Mouse (Mus musculus): ENCODE measurements at regions not wholly inside any gene's neighbourhood (a gene's known extent, or its start where the extent isn't known, plus 50 kb on each side); places are given as distances from the start of the nearest gene placed in this dataset.

- no peak overlapping the region for H3K9ac ChIP-seq
- H3K27ac ChIP-seq: no peak overlapping the region
- H3K27me3 ChIP-seq (replicated peaks): no peaks in the 10 kb centered on the region
- 75% methylated on average over 3 of the region's 3 CpGs for WGBS
- ATAC-seq (ENCODE audit: insufficient read depth, low FRiP score, low read depth): no peak
- H3K36me3 ChIP-seq: no peaks in the 10 kb centered on the region
- H3K4me2 ChIP-seq: no peak overlapping the region
- no peak overlapping the region for H3K4me3 ChIP-seq (replicated peaks)
- peaks cover 3% of the 10 kb centered on the region; the same call in 1 of the 2 replicates for H3K4me1 ChIP-seq
- H3K9me3 ChIP-seq: no peaks in the 10 kb centered on the region
Observed at GRCm38 (mm10) chr11:89192815-89193214, 109.3 kb downstream of the Nog start.

GRCm38 (mm10) chr11:89186911-89187621 is 113.4 kb downstream of the Gm525 start:
- H3K9ac ChIP-seq: no peak overlapping the region
- no peaks in the 10 kb centered on the region for H3K36me3 ChIP-seq
- WGBS: 7% methylated on average over 26 of the region's 26 CpGs
- H3K27me3 ChIP-seq (replicated peaks): no peaks in the 10 kb centered on the region
- H3K9me3 ChIP-seq: no peaks in the 10 kb centered on the region
- peak; percentile 88 for ATAC-seq (ENCODE audit: insufficient read depth, low FRiP score, low read depth)
- peak overlapping the region; percentile 49 for H3K27ac ChIP-seq
- peaks cover 24% of the 10 kb centered on the region for H3K4me1 ChIP-seq
- H3K4me3 ChIP-seq (replicated peaks): no peak overlapping the region; the same call in 1 of the 2 replicates
- H3K4me2 ChIP-seq: peak overlapping the region; percentile 42

- no peak for ATAC-seq (ENCODE audit: insufficient read depth, low FRiP score, low read depth)
- no peak overlapping the region; the same call in 1 of the 2 replicates for H3K27ac ChIP-seq
- H3K27me3 ChIP-seq (replicated peaks): no peaks in the 10 kb centered on the region
- H3K9me3 ChIP-seq: no peaks in the 10 kb centered on the region
- H3K4me1 ChIP-seq: peaks cover 24% of the 10 kb centered on the region
- no peak overlapping the region for H3K4me2 ChIP-seq
- WGBS: 47% methylated on average over 6 of the region's 6 CpGs
- no peaks in the 10 kb centered on the region for H3K36me3 ChIP-seq
- H3K9ac ChIP-seq: no peak overlapping the region
- H3K4me3 ChIP-seq (replicated peaks): no peak overlapping the region
Observed at GRCm38 (mm10) chr11:89185862-89186261, 112.2 kb downstream of the Gm525 start.

- no peak for ATAC-seq (ENCODE audit: insufficient read depth, low FRiP score, low read depth)
- Histone ChIP-seq H3K36me3 (no peaks in the 10 kb centered on the region), H3K4me2 (no peak overlapping the region), H3K9me3 (no peaks in the 10 kb centered on the region), H3K27ac (no peak overlapping the region), H3K4me3 (replicated peaks) (no peak overlapping the region), H3K9ac (no peak overlapping the region), H3K27me3 (replicated peaks) (no peaks in the 10 kb centered on the region), H3K4me1 (peaks cover 8% of the 10 kb centered on the region; the same call in 1 of the 2 replicates)
- 75% methylated on average over 5 of the region's 5 CpGs for WGBS
Observed at GRCm38 (mm10) chr11:89181471-89181870, 107.8 kb downstream of the Gm525 start.

GRCm38 (mm10) chr11:89178436-89178835 is 104.8 kb downstream of the Gm525 start:
- no peaks in the 10 kb centered on the region for H3K36me3 ChIP-seq
- WGBS: 90% methylated on average over 7 of the region's 7 CpGs
- H3K4me3 ChIP-seq (replicated peaks): no peak overlapping the region
- no peak overlapping the region for H3K27ac ChIP-seq
- H3K9me3 ChIP-seq: no peaks in the 10 kb centered on the region
- no peak overlapping the region for H3K9ac ChIP-seq
- no peaks in the 10 kb centered on the region for H3K27me3 ChIP-seq (replicated peaks)
- H3K4me1 ChIP-seq: peaks cover 4% of the 10 kb centered on the region
- H3K4me2 ChIP-seq: no peak overlapping the region
- ATAC-seq (ENCODE audit: insufficient read depth, low FRiP score, low read depth): no peak

GRCm38 (mm10) chr11:89175511-89175910 is 101.9 kb downstream of the Gm525 start:
- H3K9ac ChIP-seq: no peak overlapping the region
- H3K4me2 ChIP-seq: peak overlapping the region; percentile 24
- peak; percentile 9; the same call in 1 of the 2 replicates for ATAC-seq (ENCODE audit: insufficient read depth, low FRiP score, low read depth)
- H3K9me3 ChIP-seq: no peaks in the 10 kb centered on the region
- WGBS: 6% methylated on average over 9 of the region's 9 CpGs
- no peak overlapping the region for H3K27ac ChIP-seq
- peaks cover 4% of the 10 kb centered on the region for H3K4me1 ChIP-seq
- H3K36me3 ChIP-seq: no peaks in the 10 kb centered on the region
- no peaks in the 10 kb centered on the region for H3K27me3 ChIP-seq (replicated peaks)
- H3K4me3 ChIP-seq (replicated peaks): no peak overlapping the region

GRCm38 (mm10) chr11:89174967-89175366 is 101.3 kb downstream of the Gm525 start:
- no peak overlapping the region for H3K9ac ChIP-seq
- no peak for ATAC-seq (ENCODE audit: insufficient read depth, low FRiP score, low read depth)
- H3K9me3 ChIP-seq: no peaks in the 10 kb centered on the region
- no peak overlapping the region; the same call in 1 of the 2 replicates for H3K4me2 ChIP-seq
- no peak overlapping the region for H3K27ac ChIP-seq
- 23% methylated on average over 6 of the region's 6 CpGs for WGBS
- H3K4me1 ChIP-seq: peaks cover 4% of the 10 kb centered on the region
- no peaks in the 10 kb centered on the region for H3K27me3 ChIP-seq (replicated peaks)
- no peak overlapping the region for H3K4me3 ChIP-seq (replicated peaks)
- no peaks in the 10 kb centered on the region for H3K36me3 ChIP-seq

GRCm38 (mm10) chr11:89165278-89165677 is 91.6 kb downstream of the Gm525 start:
- Histone ChIP-seq H3K4me1 (no peaks in the 10 kb centered on the region), H3K4me3 (replicated peaks) (no peak overlapping the region), H3K9ac (no peak overlapping the region), H3K27me3 (replicated peaks) (no peaks in the 10 kb centered on the region), H3K27ac (no peak overlapping the region), H3K9me3 (no peaks in the 10 kb centered on the region), H3K4me2 (no peak overlapping the region), H3K36me3 (no peaks in the 10 kb centered on the region)
- 5% methylated on average over 6 of the region's 6 CpGs for WGBS
- no peak; the same call in 1 of the 2 replicates for ATAC-seq (ENCODE audit: insufficient read depth, low FRiP score, low read depth)

- H3K4me3 ChIP-seq (replicated peaks): no peak overlapping the region
- no peak for ATAC-seq (ENCODE audit: insufficient read depth, low FRiP score, low read depth)
- no peak overlapping the region for H3K27ac ChIP-seq
- H3K36me3 ChIP-seq: no peaks in the 10 kb centered on the region
- WGBS: 68% methylated on average over 13 of the region's 13 CpGs
- no peaks in the 10 kb centered on the region for H3K4me1 ChIP-seq
- no peaks in the 10 kb centered on the region for H3K27me3 ChIP-seq (replicated peaks)
- no peaks in the 10 kb centered on the region for H3K9me3 ChIP-seq
- H3K4me2 ChIP-seq: no peak overlapping the region
- H3K9ac ChIP-seq: no peak overlapping the region
Observed at GRCm38 (mm10) chr11:89153466-89154406, 80.1 kb downstream of the Gm525 start.

GRCm38 (mm10) chr11:89147990-89148389 is 74.3 kb downstream of the Gm525 start:
- Histone ChIP-seq H3K4me3 (replicated peaks) (no peak overlapping the region), H3K27ac (no peak overlapping the region), H3K9me3 (no peaks in the 10 kb centered on the region), H3K36me3 (no peaks in the 10 kb centered on the region), H3K9ac (no peak overlapping the region), H3K4me1 (no peaks in the 10 kb centered on the region; the same call in 1 of the 2 replicates), H3K4me2 (no peak overlapping the region), H3K27me3 (replicated peaks) (no peaks in the 10 kb centered on the region)
- ATAC-seq (ENCODE audit: insufficient read depth, low FRiP score, low read depth): no peak
- 91% methylated on average over 8 of the region's 8 CpGs for WGBS

- H3K9ac ChIP-seq: no peak overlapping the region
- ATAC-seq (ENCODE audit: insufficient read depth, low FRiP score, low read depth): no peak
Observed at GRCm38 (mm10) chr11:89145281-89145945, 71.8 kb downstream of the Gm525 start.

More at GRCm38 (mm10) chr11:89145281-89145945, 71.8 kb downstream of the Gm525 start:
- Histone ChIP-seq H3K36me3 (no peaks in the 10 kb centered on the region), H3K4me2 (no peak overlapping the region), H3K4me3 (replicated peaks) (no peak overlapping the region), H3K27ac (no peak overlapping the region), H3K4me1 (no peaks in the 10 kb centered on the region; the same call in 1 of the 2 replicates), H3K9me3 (no peaks in the 10 kb centered on the region), H3K27me3 (replicated peaks) (no peaks in the 10 kb centered on the region)
- 51% methylated on average over 19 of the region's 19 CpGs for WGBS

Measured in stomach, embryonic 15.5 days (tissue).